Comparison of ENCODE assay signal across 8 mouse cellular contexts in the genomic region with DNA sequence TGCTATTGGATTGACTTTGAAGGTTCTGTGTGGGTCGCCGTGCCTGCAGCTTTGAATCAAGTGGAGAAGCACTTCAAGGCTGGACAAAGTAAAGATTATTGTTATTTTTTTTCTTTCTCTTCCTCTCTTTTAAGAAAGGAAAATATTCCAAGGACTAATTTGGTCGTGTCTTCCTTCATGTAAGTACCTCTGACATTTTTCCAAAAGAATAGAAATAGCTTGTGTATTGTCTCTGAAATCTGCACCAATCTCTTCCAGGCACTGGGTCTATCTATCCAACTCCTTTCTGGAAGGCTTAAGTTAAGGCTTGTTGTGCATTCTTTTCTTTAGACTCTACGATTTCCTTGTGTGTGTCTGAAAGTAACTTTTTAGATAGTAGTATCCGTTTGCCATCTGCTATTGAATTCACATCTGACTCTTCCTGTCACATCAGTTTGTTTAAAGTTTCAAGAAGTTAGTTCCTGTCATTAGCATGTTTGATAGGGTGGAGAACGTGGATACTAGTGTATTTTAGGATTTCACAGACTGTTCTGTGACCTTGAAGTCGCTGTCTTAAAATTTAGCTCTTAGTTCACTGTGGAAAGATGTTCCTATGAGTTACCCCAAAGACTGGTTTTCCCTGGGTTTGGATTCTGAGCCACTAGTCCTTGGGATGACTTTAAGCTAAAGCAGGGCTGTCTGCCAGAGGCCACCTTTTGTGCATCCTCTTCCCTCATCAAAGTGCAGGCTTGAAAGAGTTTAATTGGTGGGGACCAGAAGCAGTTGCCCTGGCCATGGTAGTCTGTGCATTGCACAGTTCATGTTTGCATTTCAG. TPM values are rescaled to one million over a fixed set of nuclear protein-coding genes. Genes with fewer than 3 reads are reported as not detected.
A peak's percentile ranks its signal among the peaks of the same experiment; 100 is the strongest.
DNase-seq lines count a peak whose midpoint lies in the region; ATAC-seq and TF ChIP-seq lines count a peak whose summit lies in the region.

No protein-coding gene starts in this region.

- WGBS in heart, embryonic 13.5 days = 3% methylated on average over 7 of the region's 7 CpGs
- 2% methylated on average over 7 of the region's 7 CpGs for WGBS in liver, embryonic 14.5 days (ENCODE audit: insufficient replicate concordance)

- peak overlapping the region; percentile 90 for H3K27ac ChIP-seq in bone marrow macrophage, adult 2 months (ENCODE audit: insufficient read depth, low read depth, low read length)
- H3K27ac ChIP-seq in heart, embryonic 13.5 days (replicated peaks) = peak overlapping the region; percentile 96
- H3K27ac ChIP-seq in liver, embryonic 14.5 days = no peak overlapping the region

- H3K9ac ChIP-seq in heart, embryonic 13.5 days = peak overlapping the region; percentile 87
- H3K9ac ChIP-seq in liver, embryonic 14.5 days (replicated peaks) = peak overlapping the region; percentile 4; the same call in 1 of the 2 replicates

- TF ChIP-seq CTCF in bone marrow macrophage, adult 2 months (IDR thresholded peaks at IDR 0.05; ENCODE audit: low read depth, low read length) = no peak
- no peak for TF ChIP-seq CTCF in liver, embryonic 14.5 days (IDR thresholded peaks at IDR 0.05; ENCODE audit: low read depth)

- intact Hi-C loops in heart, postnatal 14 days (cut with DNase I) = loop anchor here (2.0 to 10.0 kb wide), 3 partner anchors 48 to 130 kb away; no protein-coding TSS in a partner anchor

- H3K4me2 ChIP-seq in heart, embryonic 13.5 days = peak overlapping the region; percentile 74
- peak overlapping the region; percentile 76 for H3K4me2 ChIP-seq in liver, embryonic 14.5 days (ENCODE audit: low read depth)

- H3K9me3 ChIP-seq in heart, embryonic 13.5 days = no peaks in the 10 kb centered on the region
- H3K9me3 ChIP-seq in liver, embryonic 14.5 days (ENCODE audit: control insufficient read depth, low read length) = no peaks in the 10 kb centered on the region

- no peak for TF ChIP-seq POLR2A in bone marrow macrophage, adult 2 months (IDR thresholded peaks at IDR 0.05; ENCODE audit: borderline replicate concordance, low read depth, low read length)

- H3K27me3 ChIP-seq in heart, embryonic 13.5 days (replicated peaks) = no peaks in the 10 kb centered on the region
- H3K27me3 ChIP-seq in liver, embryonic 14.5 days (ENCODE audit: control insufficient read depth, insufficient read depth, low read length) = no peaks in the 10 kb centered on the region; the same call in 1 of the 2 replicates

- TF ChIP-seq EP300 in liver, embryonic 14.5 days (IDR thresholded peaks at IDR 0.05; ENCODE audit: low read depth) = no peak

- H3K36me3 ChIP-seq in heart, embryonic 13.5 days = no peaks in the 10 kb centered on the region
- H3K36me3 ChIP-seq in liver, embryonic 14.5 days (replicated peaks; ENCODE audit: control insufficient read depth, insufficient read depth, low read depth) = no peaks in the 10 kb centered on the region

- peak; percentile 35 to 40 for DNase-seq in heart, adult 9 months (ENCODE audit: low spot score in 2 of 2)
- no peak for DNase-seq in heart, postnatal 14 days
- DNase-seq in liver, embryonic 14.5 days (ENCODE audit: low read depth in 3 of 3, low spot score in 3 of 3) = no peak
- DNase-seq in frontal cortex, postnatal 10 days (ENCODE audit: low spot score in 2 of 2) = no peak
- no peak for DNase-seq in left cerebral cortex, adult 11 months (ENCODE audit: low spot score)
- DNase-seq in ovary, postnatal 10 days (ENCODE audit: low spot score) = no peak

- no peak for ATAC-seq in heart, embryonic 13.5 days (ENCODE audit: extremely low read depth, insufficient number of reproducible peaks, low FRiP score, low TSS enrichment)
- ATAC-seq in liver, embryonic 14.5 days (ENCODE audit: insufficient read depth) = no peak

- peak overlapping the region; percentile 73 for H3K4me3 ChIP-seq in bone marrow macrophage, adult 2 months (ENCODE audit: insufficient read depth, low read length)
- H3K4me3 ChIP-seq in heart, embryonic 13.5 days = peak overlapping the region; percentile 78
- peak overlapping the region; percentile 65 to 90 for H3K4me3 ChIP-seq in liver, embryonic 14.5 days (ENCODE audit: insufficient read depth in 1 of 2, low read depth in 2 of 2, low read length in 2 of 2)

- 0 out of 2 replicates have a peak, but pooled peaks cover 2% of the 10 kb centered on the region for H3K4me1 ChIP-seq in bone marrow macrophage, adult 2 months (ENCODE audit: control insufficient read depth, insufficient read depth, low read length)
- H3K4me1 ChIP-seq in heart, embryonic 13.5 days = peaks cover 28% of the 10 kb centered on the region
- H3K4me1 ChIP-seq in liver, embryonic 14.5 days (replicated peaks; ENCODE audit: control insufficient read depth in 2 of 2, insufficient read depth in 2 of 2, low read length in 1 of 2) = peaks cover 0 to 9% of the 10 kb centered on the region in 2 experiments; a peak in 1 of 4 replicates

RNA-seq across cellular contexts. Expression of a gene that starts 21.3 kb away (rescaled TPM):
- total RNA-seq in heart, postnatal 14 days (2021) = 10 to 100 TPM; 67.9 to 74.7 TPM
- polyA plus RNA-seq in bone marrow macrophage, adult 2 months (2012; ENCODE audit: insufficient read depth, insufficient read length, missing spikeins) = 51.6 and 61.5 TPM in 2 replicates
- 86.9 and 87.4 TPM in 2 replicates for polyA plus RNA-seq in heart, embryonic 13.5 days (2015; fragmentation: Nextera tagmentation; extraction: Ambion mirVana)
- polyA plus RNA-seq in liver, embryonic 14.5 days (2012; rRNA removed) = 2.3 and 3.2 TPM in 2 replicates
- polyA plus RNA-seq in liver, embryonic 14.5 days (2014; fragmentation: Nextera tagmentation; extraction: Ambion mirVana) = 8.3 and 8.7 TPM in 2 replicates

Comparison
In these comparisons a context has a peak if more than half of its experiments do, and no peak if none do; other contexts are left out.
1. DNase-seq: peak in heart, adult 9 months (2 of 2); none in heart, postnatal 14 days (0 of 2), liver, embryonic 14.5 days (0 of 3), frontal cortex, postnatal 10 days (0 of 2), left cerebral cortex, adult 11 months (single experiment) and ovary, postnatal 10 days (single experiment).
2. Peak in every context shown above with its lines, with median percentiles within 50 percentile points of each other: H3K4me3 ChIP-seq.